Mouse (Mus musculus): ENCODE results near the gene Mylpf. TPM values are rescaled to one million over a fixed set of nuclear protein-coding genes. Genes with fewer than 3 reads are reported as not detected.
A peak's percentile ranks its signal among the peaks of the same experiment; 100 is the strongest.

Gene Mylpf
- polyA plus RNA-seq, 1 experiment from 2014 or later: 22.8 TPM

- Histone ChIP-seq H3K9me3 (replicated peaks; ENCODE audit: control insufficient read depth, low read length) (no peaks in the 10 kb centered on the region), H3K4me1 (ENCODE audit: control insufficient read depth, insufficient read depth, low read length) (no peaks in the 10 kb centered on the region; the same call in 1 of the 2 replicates), H3K27me3 (ENCODE audit: control insufficient read depth, insufficient read depth, low read length) (no peaks in the 10 kb centered on the region; the same call in 1 of the 2 replicates), H3K4me2 (ENCODE audit: low read depth, low read length) (no peak overlapping the region), H3K9ac (replicated peaks; ENCODE audit: low read length) (no peak overlapping the region; the same call in 1 of the 2 replicates), H3K4me3 (ENCODE audit: low read depth, low read length) (no peak overlapping the region), H3K27ac (replicated peaks; ENCODE audit: low read depth, low read length) (no peak overlapping the region), H3K36me3 (replicated peaks; ENCODE audit: control insufficient read depth, insufficient read depth, low read depth, low read length) (no peaks in the 10 kb centered on the region; the same call in 1 of the 2 replicates)
- DNase-seq (ENCODE audit: low spot score) (no peak), ATAC-seq (replicated peaks; ENCODE audit: insufficient number of reproducible peaks, low FRiP score, low TSS enrichment, low read depth) (no peak)
- 86% methylated on average over 5 of the region's 5 CpGs for WGBS
These were observed 1.2 kb downstream of the Mylpf start for GRCm38 (mm10) chr7:127209851-127210250.

DNA sequence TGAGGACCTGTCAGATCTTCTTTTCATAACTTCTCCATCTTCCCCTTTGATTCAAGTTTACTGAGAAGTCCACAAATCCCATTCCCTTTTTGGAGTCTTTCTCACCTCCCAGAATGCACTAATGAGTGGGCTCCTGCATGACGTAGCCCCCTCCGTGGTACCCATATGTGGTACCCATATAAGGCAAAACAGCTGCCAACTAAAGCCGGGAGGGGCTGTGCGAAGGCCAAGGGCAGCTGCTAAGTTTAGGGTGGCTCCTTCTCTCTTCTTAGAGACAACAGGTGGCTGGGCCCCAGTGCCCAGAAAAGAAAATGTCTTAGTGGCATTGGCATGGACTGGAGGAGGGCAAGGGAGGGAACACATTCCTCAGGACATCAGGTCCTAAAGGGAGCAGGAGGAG, 1.6 kb downstream of the Mylpf start:
- Histone ChIP-seq H3K36me3 (replicated peaks; ENCODE audit: control insufficient read depth, insufficient read depth, low read depth, low read length) (no peaks in the 10 kb centered on the region; the same call in 1 of the 2 replicates), H3K27me3 (ENCODE audit: control insufficient read depth, insufficient read depth, low read length) (peaks cover 2% of the 10 kb centered on the region; the same call in 1 of the 2 replicates), H3K4me1 (ENCODE audit: control insufficient read depth, insufficient read depth, low read length) (no peaks in the 10 kb centered on the region; the same call in 1 of the 2 replicates), H3K9ac (replicated peaks; ENCODE audit: low read length) (no peak overlapping the region), H3K4me3 (ENCODE audit: low read depth, low read length) (no peak overlapping the region), H3K4me2 (ENCODE audit: low read depth, low read length) (no peak overlapping the region), H3K27ac (replicated peaks; ENCODE audit: low read depth, low read length) (no peak overlapping the region), H3K9me3 (replicated peaks; ENCODE audit: control insufficient read depth, low read length) (no peaks in the 10 kb centered on the region)
- DNase-seq (ENCODE audit: low spot score) (no peak), ATAC-seq (replicated peaks; ENCODE audit: insufficient number of reproducible peaks, low FRiP score, low TSS enrichment, low read depth) (no peak)
- WGBS: 92% methylated on average over 4 of the region's 4 CpGs

DNA sequence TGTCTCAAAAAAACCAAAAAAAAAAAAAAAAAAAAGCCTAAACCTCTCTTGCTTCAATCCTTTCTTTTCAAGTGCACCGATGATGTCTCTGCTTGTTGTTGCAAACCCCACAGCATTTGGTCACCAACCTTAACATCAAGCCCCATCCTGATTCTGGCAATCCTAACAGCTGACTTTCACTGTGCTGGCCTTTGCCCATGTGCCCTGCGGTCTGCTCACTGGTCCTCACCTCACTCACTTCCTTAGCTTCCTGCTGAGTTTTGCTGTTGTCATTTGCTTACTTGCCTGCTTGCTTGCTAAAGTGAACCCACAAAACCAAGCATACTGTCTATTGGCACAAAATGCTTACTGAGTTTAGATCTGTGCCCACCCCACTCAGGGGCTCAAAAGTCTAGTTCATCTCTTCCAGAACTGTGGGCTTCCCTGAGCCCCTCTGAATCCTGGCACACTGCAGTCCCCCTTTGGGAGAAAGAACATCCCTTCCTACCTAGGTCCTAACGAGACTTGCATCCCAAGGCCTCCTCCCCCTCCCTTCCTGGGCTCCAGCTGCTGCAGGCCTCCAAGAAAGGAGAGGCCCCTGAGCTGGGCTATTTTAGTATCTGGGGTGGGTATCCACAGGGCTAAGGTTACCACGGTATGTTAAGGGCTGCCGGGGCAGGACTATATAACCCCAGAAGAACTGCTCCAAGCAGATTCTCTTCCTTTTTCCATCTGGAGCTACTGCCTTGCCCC, 2.5 kb downstream of the Mylpf start:
- no peaks in the 10 kb centered on the region; the same call in none of the 2 replicates for H3K4me1 ChIP-seq (ENCODE audit: control insufficient read depth, insufficient read depth, low read length)
- no peaks in the 10 kb centered on the region for H3K9me3 ChIP-seq (replicated peaks; ENCODE audit: control insufficient read depth, low read length)
- H3K27ac ChIP-seq (replicated peaks; ENCODE audit: low read depth, low read length): no peak overlapping the region
- no peak for ATAC-seq (replicated peaks; ENCODE audit: insufficient number of reproducible peaks, low FRiP score, low TSS enrichment, low read depth)
- H3K9ac ChIP-seq (replicated peaks; ENCODE audit: low read length): no peak overlapping the region
- H3K4me2 ChIP-seq (ENCODE audit: low read depth, low read length): no peak overlapping the region
- WGBS: 70% methylated on average over 5 of the region's 5 CpGs
- H3K27me3 ChIP-seq (ENCODE audit: control insufficient read depth, insufficient read depth, low read length): peaks cover 2% of the 10 kb centered on the region; the same call in 1 of the 2 replicates
- no peaks in the 10 kb centered on the region for H3K36me3 ChIP-seq (replicated peaks; ENCODE audit: control insufficient read depth, insufficient read depth, low read depth, low read length)
- DNase-seq (ENCODE audit: low spot score): no peak
- H3K4me3 ChIP-seq (ENCODE audit: low read depth, low read length): no peak overlapping the region

GRCm38 (mm10) chr7:127212432-127213250, 4.0 kb downstream of the Mylpf start:
- Histone ChIP-seq H3K27ac (replicated peaks; ENCODE audit: low read depth, low read length) (no peak overlapping the region), H3K4me3 (ENCODE audit: low read depth, low read length) (no peak overlapping the region), H3K27me3 (ENCODE audit: control insufficient read depth, insufficient read depth, low read length) (peaks cover 2% of the 10 kb centered on the region; the same call in 1 of the 2 replicates), H3K36me3 (replicated peaks; ENCODE audit: control insufficient read depth, insufficient read depth, low read depth, low read length) (no peaks in the 10 kb centered on the region), H3K9ac (replicated peaks; ENCODE audit: low read length) (no peak overlapping the region), H3K4me2 (ENCODE audit: low read depth, low read length) (no peak overlapping the region), H3K4me1 (ENCODE audit: control insufficient read depth, insufficient read depth, low read length) (no peaks in the 10 kb centered on the region; the same call in 1 of the 2 replicates), H3K9me3 (replicated peaks; ENCODE audit: control insufficient read depth, low read length) (no peaks in the 10 kb centered on the region)
- DNase-seq (ENCODE audit: low spot score): no peak
- 92% methylated on average over 12 of the region's 12 CpGs for whole genome bisulfite sequencing
- ATAC-seq (replicated peaks; ENCODE audit: insufficient number of reproducible peaks, low FRiP score, low TSS enrichment, low read depth): no peak

GRCm38 (mm10) chr7:127213485-127213884, 4.8 kb downstream of the Mylpf start:
- Histone ChIP-seq H3K27ac (replicated peaks; ENCODE audit: low read depth, low read length) (no peak overlapping the region), H3K4me2 (ENCODE audit: low read depth, low read length) (no peak overlapping the region), H3K27me3 (ENCODE audit: control insufficient read depth, insufficient read depth, low read length) (peaks cover 2% of the 10 kb centered on the region; the same call in 1 of the 2 replicates), H3K4me3 (ENCODE audit: low read depth, low read length) (no peak overlapping the region), H3K9ac (replicated peaks; ENCODE audit: low read length) (no peak overlapping the region), H3K9me3 (replicated peaks; ENCODE audit: control insufficient read depth, low read length) (no peaks in the 10 kb centered on the region), H3K4me1 (ENCODE audit: control insufficient read depth, insufficient read depth, low read length) (no peaks in the 10 kb centered on the region; the same call in 1 of the 2 replicates), H3K36me3 (replicated peaks; ENCODE audit: control insufficient read depth, insufficient read depth, low read depth, low read length) (no peaks in the 10 kb centered on the region)
- WGBS: 30% methylated on average over 7 of the region's 7 CpGs
- DNase-seq (ENCODE audit: low spot score) (peak; percentile 66), ATAC-seq (replicated peaks; ENCODE audit: insufficient number of reproducible peaks, low FRiP score, low TSS enrichment, low read depth) (no peak)

DNA sequence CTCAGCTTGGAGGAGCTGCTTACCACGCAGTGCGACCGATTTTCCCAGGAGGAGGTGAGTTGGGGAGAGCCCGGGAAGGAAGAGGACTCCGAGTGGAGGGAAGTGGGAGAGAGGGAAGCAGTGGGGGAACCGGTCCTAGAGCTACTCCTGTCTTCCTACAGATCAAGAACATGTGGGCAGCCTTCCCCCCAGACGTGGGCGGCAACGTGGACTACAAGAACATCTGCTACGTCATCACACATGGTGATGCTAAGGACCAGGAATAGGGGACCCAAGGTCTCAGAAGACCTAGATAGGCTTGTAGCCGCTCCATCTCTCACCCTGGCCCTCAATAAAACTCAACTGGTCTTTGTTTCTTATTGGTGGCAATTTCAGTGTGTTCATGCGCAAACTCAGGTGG, 5.2 kb downstream of the Mylpf start:
- Histone ChIP-seq H3K9ac (replicated peaks; ENCODE audit: low read length) (no peak overlapping the region), H3K9me3 (replicated peaks; ENCODE audit: control insufficient read depth, low read length) (no peaks in the 10 kb centered on the region), H3K4me1 (ENCODE audit: control insufficient read depth, insufficient read depth, low read length) (no peaks in the 10 kb centered on the region; the same call in 1 of the 2 replicates), H3K4me3 (ENCODE audit: low read depth, low read length) (no peak overlapping the region), H3K27ac (replicated peaks; ENCODE audit: low read depth, low read length) (no peak overlapping the region), H3K4me2 (ENCODE audit: low read depth, low read length) (no peak overlapping the region), H3K27me3 (ENCODE audit: control insufficient read depth, insufficient read depth, low read length) (peaks cover 2% of the 10 kb centered on the region; the same call in 1 of the 2 replicates), H3K36me3 (replicated peaks; ENCODE audit: control insufficient read depth, insufficient read depth, low read depth, low read length) (no peaks in the 10 kb centered on the region)
- ATAC-seq (replicated peaks; ENCODE audit: insufficient number of reproducible peaks, low FRiP score, low TSS enrichment, low read depth) (no peak), DNase-seq (ENCODE audit: low spot score) (no peak)
- WGBS: 52% methylated on average over 12 of the region's 12 CpGs

DNA sequence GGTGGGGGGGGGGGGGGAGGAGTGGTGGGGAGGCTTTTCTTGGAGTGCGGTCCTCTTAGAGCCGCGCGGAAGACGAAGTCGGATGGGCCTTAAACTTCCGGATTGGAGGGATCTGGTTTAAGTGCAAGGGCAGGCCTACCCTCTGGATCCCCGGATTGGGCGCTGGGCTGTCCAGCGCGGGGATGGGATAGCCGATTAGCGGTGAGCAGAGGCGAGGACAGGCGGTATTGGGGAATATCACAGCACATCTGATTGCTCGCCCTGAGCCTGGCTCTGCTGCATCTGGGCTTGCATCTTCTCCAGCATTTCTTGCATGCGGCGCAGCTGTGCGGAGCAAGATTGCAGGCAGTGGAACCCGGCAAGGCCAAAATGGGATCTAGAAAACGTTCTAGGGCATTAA, 5.8 kb downstream of the Mylpf start:
- peak overlapping the region; percentile 28 for H3K9ac ChIP-seq (replicated peaks; ENCODE audit: low read length)
- H3K27me3 ChIP-seq (ENCODE audit: control insufficient read depth, insufficient read depth, low read length): peaks cover 2% of the 10 kb centered on the region; the same call in 1 of the 2 replicates
- H3K27ac ChIP-seq (replicated peaks; ENCODE audit: low read depth, low read length): no peak overlapping the region
- no peak overlapping the region for H3K4me3 ChIP-seq (ENCODE audit: low read depth, low read length)
- H3K9me3 ChIP-seq (replicated peaks; ENCODE audit: control insufficient read depth, low read length): no peaks in the 10 kb centered on the region
- DNase-seq (ENCODE audit: low spot score) (no peak), ATAC-seq (replicated peaks; ENCODE audit: insufficient number of reproducible peaks, low FRiP score, low TSS enrichment, low read depth) (no peak)
- WGBS: 26% methylated on average over 21 of the region's 21 CpGs
- no peaks in the 10 kb centered on the region for H3K36me3 ChIP-seq (replicated peaks; ENCODE audit: control insufficient read depth, insufficient read depth, low read depth, low read length)
- H3K4me1 ChIP-seq (ENCODE audit: control insufficient read depth, insufficient read depth, low read length): no peaks in the 10 kb centered on the region; the same call in 1 of the 2 replicates
- peak overlapping the region; percentile 42; the same call in 1 of the 2 replicates for H3K4me2 ChIP-seq (ENCODE audit: low read depth, low read length)
